Mouse (Mus musculus) neural tube, embryonic 14.5 days (tissue): Measurements from ENCODE around the gene Ptov1. TPM values are rescaled to one million over a fixed set of nuclear protein-coding genes. Genes with fewer than 3 reads are reported as not detected.
"Not testable (repeated sequence)": the region's sequence is repeated elsewhere in the genome, so short reads cannot be mapped to it uniquely, and the experiment has no call there.

ENCODE experiments used
- ATAC-seq: fragments of 200-750 bp; cut with Nextera tagmentation; 2 replicates; pipeline ENCODE4 v1.8.0; 2017; ENCODE audit warnings: low read depth, mild to moderate bottlenecking, moderate TSS enrichment, moderate library complexity
- H3K27ac ChIP-seq: fragments of 300-500 bp; sonication (generic); 2 replicates; pipeline ENCODE4 v1.5.1; 2014; ENCODE audit warnings: low read depth, mild to moderate bottlenecking, control low read depth, low read length, moderate library complexity, mixed read lengths
- H3K27me3 ChIP-seq: fragments of 300-500 bp; sonication (generic); 2 replicates; pipeline ENCODE4 v1.6.1; 2014; ENCODE audit warnings: low read length; ENCODE audit not compliant: control insufficient read depth, insufficient read depth
- H3K36me3 ChIP-seq: fragments of 300-500 bp; sonication (generic); 2 replicates; pipeline ENCODE4 v1.6.1; 2014; ENCODE audit warnings: low read length, mixed read lengths; ENCODE audit not compliant: control insufficient read depth, insufficient read depth
- H3K4me1 ChIP-seq: fragments of 300-500 bp; sonication (generic); 2 replicates; pipeline ENCODE4 v1.6.1; 2014; ENCODE audit warnings: low read length; ENCODE audit not compliant: control insufficient read depth, insufficient read depth
- H3K4me2 ChIP-seq: fragments of 300-500 bp; sonication (generic); 2 replicates; pipeline ENCODE4 v1.6.1; 2014; ENCODE audit warnings: mild to moderate bottlenecking, low read depth, low read length, control low read depth
- H3K4me3 ChIP-seq: fragments of 300-500 bp; sonication (generic); 2 replicates; pipeline ENCODE4 v1.5.1; 2014; ENCODE audit warnings: low read depth, low read length, control low read depth, mixed read lengths
- H3K9ac ChIP-seq: fragments of 300-500 bp; sonication (generic); replicated peaks from 2 replicates; pipeline ENCODE4 v1.6.1; 2014; ENCODE audit warnings: low read depth, mild to moderate bottlenecking, control low read depth, low read length, mixed read lengths
- H3K9me3 ChIP-seq: fragments of 300-500 bp; sonication (generic); 2 replicates; pipeline ENCODE4 v1.6.1; 2016; ENCODE audit warnings: low read length; ENCODE audit not compliant: control insufficient read depth
- WGBS: fragments of 180-500 bp; shearing (Covaris S2); extraction: QIAGEN DNeasy Blood & Tissue Kit; methylation state at CpG from one replicate; pipeline ENCODE4 v1.1.7; 2014; 5-methylcytosine and 5-hydroxymethylcytosine counted together
- polyA plus RNA-seq: library from polyadenylated mRNA; unstranded; fragments of >200 nt; fragmentation: Nextera tagmentation; extraction: Ambion mirVana; gene quantifications from 2 replicates; pipeline ENCODE4 v1.2.1, GENCODE M21; 2014

The Ptov1 gene
- polyA plus RNA-seq, 1 experiment from 2014 or later: 475 TPM

GRCm38 (mm10) chr7:44891611-44892010 is 22.0 kb upstream of the Ptov1 start:
- no peak for ATAC-seq
- whole genome bisulfite sequencing: 17% methylated on average over 6 of the region's 6 CpGs
- H3K27me3 ChIP-seq: no peaks in the 10 kb centered on the region
- peak overlapping the region; percentile 79 for H3K4me3 ChIP-seq
- H3K27ac ChIP-seq: peak overlapping the region; percentile 97
- H3K9ac ChIP-seq: peak overlapping the region; percentile 86
- H3K4me2 ChIP-seq: peak overlapping the region; percentile 83
- peaks cover 32% of the 10 kb centered on the region for H3K4me1 ChIP-seq
- H3K9me3 ChIP-seq: no peaks in the 10 kb centered on the region
- peaks cover 5% of the 10 kb centered on the region; the same call in 1 of the 2 replicates for H3K36me3 ChIP-seq

GRCm38 (mm10) chr7:44890737-44891136 is 21.1 kb upstream of the Ptov1 start:
- ATAC-seq: no peak
- no peaks in the 10 kb centered on the region for H3K27me3 ChIP-seq
- H3K4me2 ChIP-seq: peak overlapping the region; percentile 83
- H3K9me3 ChIP-seq: no peaks in the 10 kb centered on the region
- peak overlapping the region; percentile 79 for H3K4me3 ChIP-seq
- H3K9ac ChIP-seq: peak overlapping the region; percentile 1; the same call in 1 of the 2 replicates
- peaks cover 29% of the 10 kb centered on the region; the same call in 1 of the 2 replicates for H3K4me1 ChIP-seq
- WGBS: 54% methylated on average over 4 of the region's 4 CpGs
- peaks cover 11% of the 10 kb centered on the region; the same call in 1 of the 2 replicates for H3K36me3 ChIP-seq
- H3K27ac ChIP-seq: no peak overlapping the region

GRCm38 (mm10) chr7:44890180-44890579 is 20.6 kb upstream of the Ptov1 start:
- ATAC-seq: no peak
- H3K4me3 ChIP-seq: peak overlapping the region; percentile 79
- H3K36me3 ChIP-seq: peaks cover 15% of the 10 kb centered on the region; the same call in 1 of the 2 replicates
- H3K9ac ChIP-seq: no peak overlapping the region
- H3K4me1 ChIP-seq: peaks cover 28% of the 10 kb centered on the region; the same call in 1 of the 2 replicates
- WGBS: 95% methylated on average over 6 of the region's 7 CpGs
- H3K27ac ChIP-seq: no peak overlapping the region
- no peaks in the 10 kb centered on the region for H3K9me3 ChIP-seq
- H3K4me2 ChIP-seq: peak overlapping the region; percentile 83; the same call in 1 of the 2 replicates
- H3K27me3 ChIP-seq: no peaks in the 10 kb centered on the region

GRCm38 (mm10) chr7:44888256-44889105 is 18.9 kb upstream of the Ptov1 start:
- Histone ChIP-seq H3K9ac (no peak overlapping the region), H3K9me3 (no peaks in the 10 kb centered on the region), H3K27me3 (no peaks in the 10 kb centered on the region), H3K36me3 (peaks cover 27% of the 10 kb centered on the region), H3K4me1 (peaks cover 22% of the 10 kb centered on the region; the same call in 1 of the 2 replicates), H3K4me3 (no peak overlapping the region), H3K27ac (no peak overlapping the region), H3K4me2 (no peak overlapping the region)
- 88% methylated on average over 13 of the region's 13 CpGs for WGBS
- no peak for ATAC-seq

- Histone ChIP-seq H3K36me3 (peaks cover 40% of the 10 kb centered on the region), H3K9me3 (no peaks in the 10 kb centered on the region), H3K27me3 (no peaks in the 10 kb centered on the region), H3K27ac (no peak overlapping the region), H3K4me3 (no peak overlapping the region), H3K9ac (no peak overlapping the region), H3K4me2 (no peak overlapping the region), H3K4me1 (peaks cover 16% of the 10 kb centered on the region; the same call in 1 of the 2 replicates)
- no peak for ATAC-seq
- WGBS: 91% methylated on average over 7 of the region's 7 CpGs
Observed at GRCm38 (mm10) chr7:44886964-44887363, 17.4 kb upstream of the Ptov1 start.

- 0 out of 2 replicates have a peak, but pooled peaks cover 3% of the 10 kb centered on the region for H3K4me1 ChIP-seq
- H3K4me2 ChIP-seq: no peak overlapping the region
- H3K27me3 ChIP-seq: no peaks in the 10 kb centered on the region
- ATAC-seq: no peak
- H3K4me3 ChIP-seq: no peak overlapping the region
- no peak overlapping the region for H3K27ac ChIP-seq
- peaks cover 63% of the 10 kb centered on the region for H3K36me3 ChIP-seq
- H3K9ac ChIP-seq: no peak overlapping the region
- no peaks in the 10 kb centered on the region for H3K9me3 ChIP-seq
- 100% methylated on average over 5 of the region's 5 CpGs for WGBS
Observed at GRCm38 (mm10) chr7:44884637-44885036, 15.0 kb upstream of the Ptov1 start.

GRCm38 (mm10) chr7:44883036-44883435 is 13.4 kb upstream of the Ptov1 start:
- H3K4me1 ChIP-seq: no peaks in the 10 kb centered on the region
- peaks cover 74% of the 10 kb centered on the region for H3K36me3 ChIP-seq
- no peak overlapping the region for H3K9ac ChIP-seq
- 93% methylated on average over 3 of the region's 3 CpGs for WGBS
- no peak overlapping the region for H3K4me3 ChIP-seq
- H3K27ac ChIP-seq: no peak overlapping the region
- ATAC-seq: no peak
- no peaks in the 10 kb centered on the region for H3K27me3 ChIP-seq
- H3K4me2 ChIP-seq: no peak overlapping the region
- no peaks in the 10 kb centered on the region for H3K9me3 ChIP-seq

GRCm38 (mm10) chr7:44877833-44878232 is 8.2 kb upstream of the Ptov1 start:
- H3K27me3 ChIP-seq: no peaks in the 10 kb centered on the region
- no peak overlapping the region for H3K4me2 ChIP-seq
- H3K27ac ChIP-seq: no peak overlapping the region
- no peaks in the 10 kb centered on the region for H3K4me1 ChIP-seq
- WGBS: 90% methylated on average over 14 of the region's 14 CpGs
- H3K4me3 ChIP-seq: no peak overlapping the region
- peaks cover 61% of the 10 kb centered on the region for H3K36me3 ChIP-seq
- ATAC-seq: no peak
- H3K9ac ChIP-seq: no peak overlapping the region
- H3K9me3 ChIP-seq: no peaks in the 10 kb centered on the region

GRCm38 (mm10) chr7:44871774-44872173 is 2.2 kb upstream of the Ptov1 start:
- H3K9ac ChIP-seq, H3K36me3 ChIP-seq, H3K4me2 ChIP-seq, H3K4me3 ChIP-seq, ATAC-seq, H3K27me3 ChIP-seq, H3K27ac ChIP-seq, H3K9me3 ChIP-seq: not testable (repeated sequence)
- WGBS: 88% methylated on average over 2 of the region's 2 CpGs
- peaks cover 24% of the 10 kb centered on the region for H3K4me1 ChIP-seq
